Mouse (Mus musculus) ovary, adult 18-20 months (tissue): ENCODE measurements around the gene Dnah7c.

Source experiments
- DNase-seq: peaks from one replicate; pipeline ENCODE4 v3.0.0; 2022; ENCODE audit warnings: low spot score, mixed read lengths

The Dnah7c gene

DNA sequence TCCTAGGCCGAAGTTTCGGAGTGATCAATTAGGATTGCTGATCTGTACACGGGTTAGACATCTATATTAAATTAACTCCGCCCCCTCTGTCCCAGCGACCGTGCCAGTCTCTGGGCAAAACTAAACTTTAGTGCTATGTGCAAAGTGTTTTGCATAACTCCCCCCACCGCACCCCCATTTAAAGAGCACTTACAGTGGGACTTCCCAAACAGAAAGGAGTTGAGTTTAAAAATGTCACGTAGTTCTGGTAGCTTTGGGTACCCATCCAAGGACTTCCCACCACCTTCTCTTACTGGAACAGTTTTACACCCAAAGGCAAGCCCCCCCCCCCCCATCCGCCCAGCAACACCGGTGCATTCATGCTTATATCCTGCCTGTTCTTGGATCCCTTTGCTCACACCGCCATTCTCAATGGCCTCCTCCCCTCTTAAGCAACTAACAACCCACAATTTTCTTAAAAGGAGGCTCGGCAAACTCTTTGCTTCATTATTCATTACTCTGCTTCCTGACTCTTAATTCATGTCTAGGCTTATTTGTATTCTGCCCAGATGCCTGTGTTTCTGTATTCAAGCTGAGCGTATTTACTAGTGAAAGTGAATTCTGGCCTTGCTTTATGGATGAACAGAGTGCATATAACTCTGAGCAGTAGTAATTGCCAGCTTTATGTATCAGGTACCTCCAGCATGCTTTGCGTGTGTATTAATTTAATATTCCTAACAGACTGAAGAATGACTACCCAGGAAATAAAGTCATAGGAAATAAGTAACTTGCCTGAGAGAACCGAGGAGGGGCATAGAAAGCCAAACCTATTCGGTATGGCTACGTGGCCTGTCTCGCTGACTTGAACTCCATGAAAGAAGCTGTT is 428.9 kb downstream of the Dnah7c start:
- no peak for DNase-seq

DNA sequence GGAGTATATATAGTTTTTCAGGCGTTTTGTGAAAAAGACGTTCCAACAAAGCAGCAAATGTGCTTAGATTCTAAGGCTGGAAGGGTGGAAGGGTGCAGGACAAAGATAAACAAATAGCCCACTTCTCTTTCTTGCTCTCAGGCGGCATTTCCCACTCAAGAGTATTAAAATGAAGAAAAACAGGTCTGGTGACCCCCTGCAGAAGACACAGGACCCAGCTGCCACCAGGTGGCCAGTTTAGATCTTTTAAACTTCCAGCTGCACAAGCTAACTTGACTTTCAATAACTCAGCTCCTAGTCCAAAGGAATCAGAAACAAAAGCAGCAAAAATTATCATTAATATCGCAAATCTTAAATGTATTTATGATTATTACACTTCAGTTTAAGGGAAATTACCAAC is 431.1 kb downstream of the Dnah7c start:
- DNase-seq: no peak
